Mouse (Mus musculus): ENCODE results near the gene Rab8a. TPM values are rescaled to one million over a fixed set of nuclear protein-coding genes. Genes with fewer than 3 reads are reported as not detected.

The Rab8a gene
- polyA plus RNA-seq, 1 experiment from 2014 or later, result 57.8 TPM

- 70% methylated on average over 4 of the region's 4 CpGs for WGBS
Measured at GRCm38 (mm10) chr8:72213536-72213935, 52.5 kb downstream of the Rab8a start, which contains the start of gene Gm11034. Gene Gm11034, minus strand, starts transcription at chr8:72213636.

GRCm38 (mm10) chr8:72215060-72215459, 54.1 kb downstream of the Rab8a start:
- no peaks in the 10 kb centered on the region for H3K36me3 ChIP-seq (ENCODE audit: control insufficient read depth, insufficient read depth, low read length)
- no peak for ATAC-seq (ENCODE audit: insufficient number of reproducible peaks, insufficient read depth, low FRiP score, low read depth)
- no peak overlapping the region for H3K9ac ChIP-seq (ENCODE audit: low read length)
- peaks cover 4% of the 10 kb centered on the region; the same call in 1 of the 2 replicates for H3K27me3 ChIP-seq (ENCODE audit: control insufficient read depth, insufficient read depth, low read length)
- no peak overlapping the region for H3K27ac ChIP-seq (replicated peaks in 1 of 2; ENCODE audit: control insufficient read depth in 1 of 2, insufficient read depth in 1 of 2, low read depth in 2 of 2, low read length in 2 of 2)
- H3K4me3 ChIP-seq (ENCODE audit: control insufficient read depth in 1 of 2, insufficient read depth in 1 of 2, low read depth in 1 of 2, low read length in 2 of 2), result no peak overlapping the region
- H3K4me2 ChIP-seq (ENCODE audit: low read length), result no peak overlapping the region
- 47% methylated on average over 2 of the region's 2 CpGs for WGBS
- peaks cover 0 to under 1% of the 10 kb centered on the region in 2 experiments; a peak in 1 of 4 replicates for H3K4me1 ChIP-seq (ENCODE audit: control insufficient read depth in 2 of 2, insufficient read depth in 2 of 2, low read length in 2 of 2)
- no peaks in the 10 kb centered on the region for H3K9me3 ChIP-seq (ENCODE audit: control insufficient read depth, low read length)

More at GRCm38 (mm10) chr8:72213536-72213935, 52.5 kb downstream of the Rab8a start, which contains the start of gene Gm11034:
- H3K27me3 ChIP-seq (ENCODE audit: control insufficient read depth, insufficient read depth, low read length), result peaks cover 4% of the 10 kb centered on the region; the same call in 1 of the 2 replicates
- H3K9ac ChIP-seq (ENCODE audit: low read length), result no peak within 1 kb of the TSS
- H3K36me3 ChIP-seq (ENCODE audit: control insufficient read depth, insufficient read depth, low read length), result no peaks in the 10 kb centered on the region
- H3K27ac ChIP-seq (replicated peaks in 1 of 2; ENCODE audit: control insufficient read depth in 1 of 2, insufficient read depth in 1 of 2, low read depth in 2 of 2, low read length in 2 of 2), result no peak within 1 kb of the TSS
- no peak within 1 kb of the TSS for H3K4me2 ChIP-seq (ENCODE audit: low read length)
- H3K9me3 ChIP-seq (ENCODE audit: control insufficient read depth, low read length), result no peaks in the 10 kb centered on the region
- ATAC-seq (ENCODE audit: insufficient number of reproducible peaks, insufficient read depth, low FRiP score, low read depth), result no peak
- no peaks in the 10 kb centered on the region for H3K4me1 ChIP-seq (ENCODE audit: control insufficient read depth in 2 of 2, insufficient read depth in 2 of 2, low read length in 2 of 2)
- H3K4me3 ChIP-seq (ENCODE audit: control insufficient read depth in 1 of 2, insufficient read depth in 1 of 2, low read depth in 1 of 2, low read length in 2 of 2), result no peak within 1 kb of the TSS

DNA sequence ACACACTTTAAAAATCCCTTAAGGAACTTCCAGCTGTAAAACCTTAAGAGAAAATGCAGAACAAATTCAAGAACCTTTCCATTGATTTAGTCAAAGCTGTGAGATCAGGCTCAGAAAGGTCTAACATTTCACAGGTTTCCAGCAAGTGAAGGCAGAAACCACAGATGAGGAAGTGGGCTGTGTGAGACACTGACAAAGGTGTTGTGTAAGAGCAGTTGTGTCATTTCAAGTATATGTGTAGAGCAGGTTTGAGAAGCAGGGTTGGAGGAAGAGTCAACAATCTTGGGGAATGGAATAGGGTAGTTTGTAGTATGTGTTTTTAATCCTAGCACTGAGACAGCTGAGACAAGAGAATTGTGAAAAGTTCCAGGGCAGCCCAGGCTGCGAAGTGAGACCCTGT, 54.9 kb downstream of the Rab8a start:
- Histone ChIP-seq H3K9ac (ENCODE audit: low read length) (no peak overlapping the region), H3K4me1 (ENCODE audit: control insufficient read depth in 2 of 2, insufficient read depth in 2 of 2, low read length in 2 of 2) (peaks cover 0 to 9% of the 10 kb centered on the region in 2 experiments; a peak in 1 of 4 replicates), H3K27ac (replicated peaks in 1 of 2; ENCODE audit: control insufficient read depth in 1 of 2, insufficient read depth in 1 of 2, low read depth in 2 of 2, low read length in 2 of 2) (no peak overlapping the region), H3K36me3 (ENCODE audit: control insufficient read depth, insufficient read depth, low read length) (no peaks in the 10 kb centered on the region), H3K4me2 (ENCODE audit: low read length) (no peak overlapping the region), H3K4me3 (ENCODE audit: control insufficient read depth in 1 of 2, insufficient read depth in 1 of 2, low read depth in 1 of 2, low read length in 2 of 2) (no peak overlapping the region), H3K9me3 (ENCODE audit: control insufficient read depth, low read length) (no peaks in the 10 kb centered on the region), H3K27me3 (ENCODE audit: control insufficient read depth, insufficient read depth, low read length) (peaks cover 4% of the 10 kb centered on the region; the same call in 1 of the 2 replicates)
- no peak for ATAC-seq (ENCODE audit: insufficient number of reproducible peaks, insufficient read depth, low FRiP score, low read depth)
- WGBS, result 20% methylated on average over 1 of the region's 1 CpGs

- Histone ChIP-seq H3K4me2 (ENCODE audit: low read length) (peak overlapping the region; percentile 78), H3K9ac (ENCODE audit: low read length) (no peak overlapping the region), H3K4me3 (ENCODE audit: control insufficient read depth in 1 of 2, insufficient read depth in 1 of 2, low read depth in 1 of 2, low read length in 2 of 2) (peak overlapping the region in 1 of 2 experiments; percentile 90; a peak in 2 of 4 replicates), H3K27ac (replicated peaks in 1 of 2; ENCODE audit: control insufficient read depth in 1 of 2, insufficient read depth in 1 of 2, low read depth in 2 of 2, low read length in 2 of 2) (0 out of 4 replicates have a peak overlapping the region, but pooled peaks of 1 of the 2 experiments have one; percentile 35), H3K36me3 (ENCODE audit: control insufficient read depth, insufficient read depth, low read length) (peaks cover 31% of the 10 kb centered on the region), H3K27me3 (ENCODE audit: control insufficient read depth, insufficient read depth, low read length) (peaks cover 4% of the 10 kb centered on the region; the same call in 1 of the 2 replicates), H3K4me1 (ENCODE audit: control insufficient read depth in 2 of 2, insufficient read depth in 2 of 2, low read length in 2 of 2) (peaks cover 0 to 11% of the 10 kb centered on the region in 2 experiments; a peak in 1 of 4 replicates), H3K9me3 (ENCODE audit: control insufficient read depth, low read length) (no peaks in the 10 kb centered on the region)
- 73% methylated on average over 9 of the region's 10 CpGs for WGBS
- ATAC-seq (ENCODE audit: insufficient number of reproducible peaks, insufficient read depth, low FRiP score, low read depth), result 0 out of 2 replicates have a peak, but pooled peaks have one; percentile 4
Measured at GRCm38 (mm10) chr8:72218781-72219540, 58.0 kb downstream of the Rab8a start.

- H3K4me3 ChIP-seq (ENCODE audit: control insufficient read depth in 1 of 2, insufficient read depth in 1 of 2, low read depth in 1 of 2, low read length in 2 of 2), result peak within 1 kb of the TSS; percentile 59 to 90
Measured at GRCm38 (mm10) chr8:72219541-72220363, 58.8 kb downstream of the Rab8a start, which contains the start of gene Fam32a. Gene Fam32a, plus strand, starts transcription at chr8:72219730.

GRCm38 (mm10) chr8:72220758-72221157, 59.8 kb downstream of the Rab8a start:
- peaks cover 0 to 11% of the 10 kb centered on the region in 2 experiments; a peak in 1 of 4 replicates for H3K4me1 ChIP-seq (ENCODE audit: control insufficient read depth in 2 of 2, insufficient read depth in 2 of 2, low read length in 2 of 2)
- no peak overlapping the region for H3K27ac ChIP-seq (replicated peaks in 1 of 2; ENCODE audit: control insufficient read depth in 1 of 2, insufficient read depth in 1 of 2, low read depth in 2 of 2, low read length in 2 of 2)
- peaks cover 4% of the 10 kb centered on the region; the same call in 1 of the 2 replicates for H3K27me3 ChIP-seq (ENCODE audit: control insufficient read depth, insufficient read depth, low read length)
- H3K4me2 ChIP-seq (ENCODE audit: low read length), result peak overlapping the region; percentile 78
- H3K4me3 ChIP-seq (ENCODE audit: control insufficient read depth in 1 of 2, insufficient read depth in 1 of 2, low read depth in 1 of 2, low read length in 2 of 2), result peak overlapping the region in 1 of 2 experiments; percentile 90; a peak in 2 of 4 replicates
- ATAC-seq (ENCODE audit: insufficient number of reproducible peaks, insufficient read depth, low FRiP score, low read depth), result no peak
- 86% methylated on average over 4 of the region's 4 CpGs for WGBS
- H3K36me3 ChIP-seq (ENCODE audit: control insufficient read depth, insufficient read depth, low read length), result peaks cover 33% of the 10 kb centered on the region
- H3K9me3 ChIP-seq (ENCODE audit: control insufficient read depth, low read length), result no peaks in the 10 kb centered on the region
- H3K9ac ChIP-seq (ENCODE audit: low read length), result peak overlapping the region; percentile 85; the same call in 1 of the 2 replicates

More at GRCm38 (mm10) chr8:72219541-72220363, 58.8 kb downstream of the Rab8a start, which contains the start of gene Fam32a:
- peaks cover 4% of the 10 kb centered on the region; the same call in 1 of the 2 replicates for H3K27me3 ChIP-seq (ENCODE audit: control insufficient read depth, insufficient read depth, low read length)
- 16% methylated on average over 39 of the region's 39 CpGs for WGBS
- H3K9ac ChIP-seq (ENCODE audit: low read length), result peak within 1 kb of the TSS; percentile 85
- H3K4me1 ChIP-seq (ENCODE audit: control insufficient read depth in 2 of 2, insufficient read depth in 2 of 2, low read length in 2 of 2), result peaks cover 0 to 11% of the 10 kb centered on the region in 2 experiments; a peak in 1 of 4 replicates
- peak within 1 kb of the TSS; percentile 78 for H3K4me2 ChIP-seq (ENCODE audit: low read length)
- peaks cover 33% of the 10 kb centered on the region for H3K36me3 ChIP-seq (ENCODE audit: control insufficient read depth, insufficient read depth, low read length)
- ATAC-seq (ENCODE audit: insufficient number of reproducible peaks, insufficient read depth, low FRiP score, low read depth), result peak; percentile 93
- H3K9me3 ChIP-seq (ENCODE audit: control insufficient read depth, low read length), result no peaks in the 10 kb centered on the region
- peak within 1 kb of the TSS; percentile 61 to 79 for H3K27ac ChIP-seq (replicated peaks in 1 of 2; ENCODE audit: control insufficient read depth in 1 of 2, insufficient read depth in 1 of 2, low read depth in 2 of 2, low read length in 2 of 2)

DNA sequence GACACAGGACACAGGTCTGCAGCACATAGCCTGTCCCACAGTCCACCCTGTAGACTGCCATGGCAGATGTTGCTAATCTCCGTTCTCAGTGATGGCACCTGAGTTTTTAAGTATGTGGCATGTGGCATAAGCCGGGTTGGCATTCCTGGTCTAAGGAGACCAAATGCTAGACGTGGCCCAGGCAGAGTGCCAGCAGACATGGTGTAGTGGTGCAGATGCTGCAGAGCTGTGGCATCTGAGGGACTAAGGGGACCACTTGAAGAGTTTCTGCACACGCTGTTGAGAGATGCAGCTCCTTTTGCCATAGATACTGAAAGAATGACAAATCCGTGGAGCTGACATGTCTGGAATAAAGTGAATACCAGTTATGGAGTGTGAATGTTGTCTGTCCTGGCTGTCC, 61.7 kb downstream of the Rab8a start:
- Histone ChIP-seq H3K9ac (ENCODE audit: low read length) (no peak overlapping the region), H3K9me3 (ENCODE audit: control insufficient read depth, low read length) (no peaks in the 10 kb centered on the region), H3K27ac (replicated peaks in 1 of 2; ENCODE audit: control insufficient read depth in 1 of 2, insufficient read depth in 1 of 2, low read depth in 2 of 2, low read length in 2 of 2) (no peak overlapping the region), H3K4me2 (ENCODE audit: low read length) (no peak overlapping the region), H3K36me3 (ENCODE audit: control insufficient read depth, insufficient read depth, low read length) (peaks cover 33% of the 10 kb centered on the region), H3K4me1 (ENCODE audit: control insufficient read depth in 2 of 2, insufficient read depth in 2 of 2, low read length in 2 of 2) (peaks cover 0 to 11% of the 10 kb centered on the region in 2 experiments; a peak in 1 of 4 replicates), H3K4me3 (ENCODE audit: control insufficient read depth in 1 of 2, insufficient read depth in 1 of 2, low read depth in 1 of 2, low read length in 2 of 2) (no peak overlapping the region), H3K27me3 (ENCODE audit: control insufficient read depth, insufficient read depth, low read length) (no peaks in the 10 kb centered on the region; the same call in 1 of the 2 replicates)
- ATAC-seq (ENCODE audit: insufficient number of reproducible peaks, insufficient read depth, low FRiP score, low read depth), result no peak
- WGBS, result 82% methylated on average over 5 of the region's 5 CpGs
